Mouse (Mus musculus) adrenal gland, adult (tissue): ENCODE data around the gene Maml2.
A peak's percentile ranks its signal among the peaks of the same experiment; 100 is the strongest.

Source experiments
- DNase-seq, 2 experiments: peaks; one replicate each; pipeline ENCODE4 v3.0.0; 2022 to 2023; ENCODE audit warnings: low spot score in 1 of 2; ENCODE audit not compliant: inconsistent age in 2 of 2

Maml2 gene

DNA sequence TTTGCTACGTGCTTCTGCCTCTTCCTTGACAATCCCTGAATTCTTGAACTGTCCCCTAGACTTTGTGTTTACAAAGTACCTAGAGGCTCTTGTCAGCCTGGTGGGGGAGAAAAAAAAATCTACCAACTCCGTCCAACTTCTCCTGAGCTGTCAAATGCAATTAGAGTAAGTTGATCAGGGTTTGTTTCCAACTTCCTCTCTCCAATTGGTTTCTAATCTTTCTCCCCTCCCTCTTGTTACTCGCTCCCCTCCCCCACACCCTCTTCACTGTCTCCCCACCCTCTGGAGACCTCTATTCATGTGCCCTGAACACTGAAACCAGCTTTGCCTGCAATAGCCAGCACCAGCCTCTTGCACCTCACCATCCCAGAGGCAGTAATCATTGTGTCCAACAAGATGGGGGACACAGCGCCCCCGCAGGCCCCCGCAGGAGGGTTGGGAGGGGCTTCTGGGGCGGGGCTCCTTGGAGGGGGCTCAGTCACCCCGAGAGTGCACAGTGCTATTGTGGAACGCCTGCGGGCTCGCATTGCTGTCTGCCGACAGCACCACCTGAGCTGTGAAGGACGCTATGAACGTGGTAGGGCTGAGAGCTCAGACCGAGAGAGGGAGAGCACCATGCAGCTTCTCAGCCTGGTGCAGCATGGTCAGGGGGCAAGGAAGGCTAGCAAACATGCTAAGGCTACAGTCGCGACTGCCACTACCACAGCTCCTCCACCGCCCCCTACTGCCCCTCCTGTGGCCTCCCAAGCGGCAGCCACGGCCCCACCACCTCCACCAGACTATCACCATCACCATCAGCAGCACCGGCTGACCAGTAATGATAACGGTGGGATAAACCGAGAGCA lies at the start of gene Maml2:
Gene Maml2 (plus strand): TSS at position 290 of the 845 bp plus-strand sequence.
- DNase-seq, result peak; percentile 60 to 85

DNA sequence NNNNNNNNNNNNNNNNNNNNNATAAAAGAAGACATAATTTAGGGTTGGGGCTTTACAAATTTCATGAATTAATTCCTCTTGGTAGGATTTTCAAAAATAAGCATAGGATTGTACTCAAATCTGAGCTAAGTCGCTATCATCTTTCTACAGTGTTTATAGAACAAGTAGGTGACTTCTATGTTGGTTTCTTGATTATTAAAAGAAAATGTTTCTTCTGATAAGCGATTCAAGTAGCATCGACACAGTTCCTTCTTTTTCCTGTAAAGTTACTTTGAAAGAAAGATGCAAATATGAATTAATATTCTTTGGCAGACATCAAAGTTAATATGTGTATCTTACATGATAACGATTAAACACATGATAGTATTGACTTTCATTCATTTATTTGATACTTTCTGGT lies 49.7 kb upstream of the Maml2 start:
- DNase-seq, result no peak

DNA sequence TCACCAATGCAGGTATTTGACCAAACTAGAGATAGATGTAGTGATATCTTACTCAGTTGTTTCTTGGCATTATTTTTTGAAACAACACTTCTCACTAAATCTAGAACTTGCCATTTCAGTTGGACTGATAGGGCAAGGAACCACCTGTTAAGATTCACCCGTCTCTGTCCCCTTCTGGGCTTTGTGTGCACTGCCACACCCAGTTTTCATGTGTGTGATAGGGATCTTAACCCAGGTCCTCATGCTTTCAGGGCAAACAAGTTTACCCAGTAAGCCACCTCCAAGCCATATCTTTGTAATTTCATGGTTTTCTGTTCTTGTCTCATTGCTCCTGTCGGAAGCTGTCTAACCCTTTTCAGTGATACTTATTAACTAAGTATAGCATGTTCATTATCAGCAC lies 46.5 kb upstream of the Maml2 start:
- no peak for DNase-seq

DNA sequence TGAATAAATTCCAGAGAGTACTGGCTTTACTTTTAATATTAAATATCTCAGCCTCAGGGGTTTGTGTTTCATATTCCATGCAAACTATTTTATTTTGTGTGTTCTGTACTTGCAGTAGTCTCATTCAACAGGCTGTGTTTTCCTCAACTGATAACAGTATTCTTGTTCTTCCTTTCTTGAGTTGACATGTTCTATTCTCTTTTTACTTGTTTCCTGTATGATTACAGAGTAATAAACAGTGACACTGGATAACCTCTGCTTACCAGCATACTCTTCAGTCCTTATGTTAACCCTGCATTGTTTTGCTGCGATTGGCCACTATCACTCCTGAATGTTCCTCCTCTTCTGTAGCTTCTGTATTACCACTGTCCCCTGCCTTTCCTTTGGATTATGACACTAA lies 41.0 kb upstream of the Maml2 start:
- DNase-seq, result no peak

DNA sequence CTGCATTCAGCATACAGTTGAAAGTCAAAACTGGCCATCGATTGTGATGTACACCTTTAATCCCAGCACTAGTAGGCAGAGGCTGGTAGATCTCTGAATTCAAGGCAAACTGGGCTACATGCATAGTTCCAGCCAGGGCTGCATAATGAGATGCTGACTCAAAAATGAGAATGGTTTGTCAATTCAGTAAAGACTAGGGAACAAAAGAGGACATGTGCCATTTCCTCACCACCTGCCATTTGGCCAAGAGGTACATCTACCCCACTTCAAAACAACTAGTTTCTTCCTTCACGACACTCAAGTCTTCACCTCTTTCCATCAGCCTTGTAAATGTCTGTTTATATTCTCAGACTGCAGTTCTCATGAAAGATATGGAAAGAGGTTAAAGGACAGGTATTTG lies 39.6 kb upstream of the Maml2 start:
- no peak for DNase-seq

DNA sequence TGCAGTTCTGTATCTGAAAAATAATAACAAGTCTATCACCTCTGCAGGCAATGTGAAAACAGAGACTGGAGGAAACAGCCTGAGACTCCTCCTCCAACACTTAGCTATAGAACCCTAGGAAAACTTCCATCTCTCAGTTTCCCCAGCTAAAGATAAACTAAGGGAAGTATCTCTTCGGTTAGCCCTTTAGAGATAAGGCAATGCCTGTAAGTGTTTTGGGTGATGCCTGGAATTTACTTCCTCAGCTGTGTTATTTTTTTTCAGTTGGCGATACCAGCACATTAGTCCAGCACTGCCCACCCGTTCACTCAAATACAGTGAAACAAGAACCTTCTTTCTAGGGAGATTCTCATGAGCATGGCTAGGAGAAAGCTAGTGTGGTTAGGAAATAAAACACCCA lies 36.8 kb upstream of the Maml2 start:
- no peak for DNase-seq

DNA sequence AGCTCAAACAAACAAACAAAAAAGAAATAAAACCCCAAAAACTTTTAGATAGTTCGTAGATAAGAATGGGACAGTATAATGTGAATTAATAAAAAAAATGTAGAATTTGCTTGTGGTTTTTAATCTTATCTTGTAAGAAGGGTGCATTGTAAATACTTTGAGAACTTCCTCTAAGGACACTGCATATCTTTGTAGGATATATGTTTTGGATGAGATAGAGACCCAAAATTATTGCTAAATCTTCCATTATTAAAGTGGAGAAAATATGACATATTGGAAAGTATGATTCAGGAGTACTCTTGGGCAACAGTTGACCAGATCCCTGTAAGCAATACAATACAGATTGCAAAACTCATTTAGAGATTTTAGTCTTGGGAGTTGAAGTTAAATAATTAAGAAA lies 24.5 kb upstream of the Maml2 start:
- DNase-seq, result no peak

DNA sequence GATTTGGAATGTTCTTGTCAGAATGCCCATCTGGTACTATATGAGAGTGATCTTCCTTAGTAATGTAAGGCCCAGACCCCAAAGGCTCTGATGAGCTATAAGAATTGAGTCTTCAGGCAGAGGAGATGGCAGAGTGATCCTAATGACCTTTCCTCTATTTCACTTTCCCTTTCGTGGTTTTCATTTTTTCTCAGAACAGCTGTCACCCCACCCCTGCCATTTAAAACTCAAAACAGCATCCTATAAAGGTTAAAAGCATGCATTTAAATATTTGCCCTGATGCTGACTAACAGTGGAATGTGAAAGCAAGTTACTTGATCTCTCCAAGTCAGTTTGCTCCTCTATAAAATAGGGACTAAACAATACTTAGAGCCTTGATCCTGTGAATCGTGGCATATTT lies 10.3 kb upstream of the Maml2 start:
- DNase-seq, result no peak

DNA sequence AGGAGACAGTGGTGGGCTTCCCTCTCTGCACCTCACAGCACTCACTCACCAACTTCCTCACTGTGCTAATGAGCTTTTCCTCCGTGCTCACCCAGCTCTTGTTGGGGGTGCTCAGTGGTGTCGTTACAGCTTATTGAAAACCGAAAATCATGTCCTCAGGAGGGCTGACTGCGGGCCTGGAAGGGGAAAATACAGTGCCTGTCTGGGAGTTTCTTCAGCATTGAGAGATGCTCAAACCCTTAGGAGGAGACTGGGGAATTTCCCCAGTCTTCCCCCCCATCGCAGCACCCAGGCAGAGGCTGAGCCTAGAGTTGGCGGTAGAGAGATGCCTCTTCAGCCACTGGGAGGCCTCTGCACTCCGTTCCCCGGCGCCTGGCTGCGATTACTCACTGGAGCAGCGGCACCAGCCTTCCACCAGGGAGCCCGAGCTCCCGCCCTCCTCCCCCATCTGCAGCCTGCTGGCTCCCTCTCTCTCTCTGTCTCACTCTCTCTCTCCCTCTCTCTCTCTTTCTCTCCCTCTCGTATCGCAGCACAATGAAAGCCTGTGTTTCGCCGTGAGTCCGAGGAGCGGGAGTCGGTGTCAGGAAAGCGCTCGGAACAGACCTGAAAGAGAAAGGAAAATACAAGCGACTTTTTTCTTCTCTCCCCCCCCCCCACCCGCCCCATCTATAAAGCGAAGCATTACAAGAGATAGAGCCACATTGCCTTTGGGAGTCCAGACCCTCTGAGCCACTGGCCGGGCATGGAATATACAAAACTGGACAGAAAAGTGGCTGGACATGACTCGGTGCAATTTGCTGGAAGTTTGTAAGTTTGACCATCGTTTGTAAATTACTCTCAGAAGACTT lies 1.3 kb upstream of the Maml2 start:
- peak; percentile 92 to 96 for DNase-seq

DNA sequence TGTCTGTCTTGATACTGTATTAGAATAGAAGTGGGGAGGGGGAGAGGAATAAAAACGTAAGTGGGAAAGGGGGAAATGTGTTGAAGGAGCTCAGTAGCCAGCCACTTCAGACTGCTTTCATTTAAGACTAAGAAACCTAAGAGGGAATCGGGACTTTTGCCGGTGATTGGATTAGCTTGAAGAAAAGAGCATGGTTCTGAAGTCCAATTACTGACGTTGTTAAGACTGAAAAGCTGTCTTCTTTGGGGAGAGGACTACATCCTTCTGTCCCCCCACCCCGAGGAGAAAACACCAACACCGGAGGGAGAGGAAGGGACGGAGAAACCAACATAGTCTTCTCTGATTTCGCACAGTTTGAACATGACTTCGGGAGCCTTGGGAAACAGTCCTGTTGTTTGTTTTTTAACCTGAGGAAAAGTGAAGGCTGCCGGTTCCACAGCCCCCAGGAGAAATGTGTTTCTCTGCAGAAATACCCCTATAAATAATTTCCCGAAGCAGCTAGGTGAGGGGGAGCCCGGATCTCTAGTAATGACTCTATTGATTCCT lies 562 bp upstream of the Maml2 start:
- DNase-seq, result peak; percentile 13 to 84

DNA sequence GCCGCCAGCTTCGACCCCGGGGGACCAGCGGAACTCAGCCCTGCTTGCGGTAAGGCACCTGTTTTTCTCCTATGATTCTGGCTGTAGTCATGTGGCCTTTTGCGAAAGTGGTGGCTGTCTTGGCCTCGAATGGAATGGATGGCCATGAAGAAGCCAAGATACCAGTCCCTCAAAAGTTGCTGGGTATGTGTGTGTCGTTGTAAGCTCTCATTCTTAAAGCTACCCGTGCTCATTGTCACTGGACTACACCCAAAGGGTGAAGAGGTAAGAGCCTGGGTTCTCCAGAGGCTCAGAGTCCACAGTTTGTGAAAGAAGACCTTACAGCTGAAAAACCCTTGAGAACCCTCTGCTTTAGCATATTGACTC lies 739 bp downstream of the Maml2 start:
- no peak for DNase-seq

DNA sequence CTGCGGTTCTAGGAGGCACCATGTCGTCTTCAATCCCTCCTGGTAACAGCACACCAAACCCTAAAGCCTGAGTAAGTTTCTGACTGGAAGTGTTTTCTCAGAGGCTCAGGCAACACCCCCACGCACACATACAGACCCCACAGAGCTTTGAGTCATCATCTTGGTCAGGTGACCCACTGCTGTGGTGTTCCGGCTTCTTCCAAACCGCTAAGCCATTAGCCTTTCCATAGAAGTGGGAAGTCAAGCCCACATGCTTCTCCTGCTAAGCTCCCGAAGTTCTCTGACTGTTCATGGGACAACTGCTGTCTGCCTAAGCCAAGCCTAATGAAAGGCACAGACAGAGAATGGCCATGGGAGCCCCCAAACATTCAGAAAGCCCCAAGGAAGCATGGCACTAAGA lies 1.4 kb downstream of the Maml2 start:
- DNase-seq, result peak in 1 of 2 experiments; percentile 51

DNA sequence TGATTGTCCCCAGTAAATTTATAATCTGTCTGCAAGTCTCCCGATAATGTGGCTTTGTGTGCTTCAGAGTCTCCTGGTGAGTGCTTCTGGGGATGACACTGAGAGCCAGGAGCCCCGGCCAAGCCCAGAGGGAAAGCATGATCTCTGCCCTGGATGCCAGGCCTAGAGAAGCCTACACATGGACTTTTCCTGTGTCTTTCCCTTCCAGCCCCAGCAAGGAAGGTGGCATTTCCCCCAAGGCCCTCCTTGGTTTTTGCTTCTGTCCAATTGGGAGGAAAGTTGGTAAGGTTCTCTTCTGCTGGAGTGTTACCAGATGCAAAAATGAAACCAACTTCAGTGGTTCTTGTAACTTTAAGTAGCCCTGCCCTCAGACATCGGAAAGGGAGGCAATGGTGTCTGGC lies 2.3 kb downstream of the Maml2 start:
- peak in 1 of 2 experiments; percentile 71 for DNase-seq

DNA sequence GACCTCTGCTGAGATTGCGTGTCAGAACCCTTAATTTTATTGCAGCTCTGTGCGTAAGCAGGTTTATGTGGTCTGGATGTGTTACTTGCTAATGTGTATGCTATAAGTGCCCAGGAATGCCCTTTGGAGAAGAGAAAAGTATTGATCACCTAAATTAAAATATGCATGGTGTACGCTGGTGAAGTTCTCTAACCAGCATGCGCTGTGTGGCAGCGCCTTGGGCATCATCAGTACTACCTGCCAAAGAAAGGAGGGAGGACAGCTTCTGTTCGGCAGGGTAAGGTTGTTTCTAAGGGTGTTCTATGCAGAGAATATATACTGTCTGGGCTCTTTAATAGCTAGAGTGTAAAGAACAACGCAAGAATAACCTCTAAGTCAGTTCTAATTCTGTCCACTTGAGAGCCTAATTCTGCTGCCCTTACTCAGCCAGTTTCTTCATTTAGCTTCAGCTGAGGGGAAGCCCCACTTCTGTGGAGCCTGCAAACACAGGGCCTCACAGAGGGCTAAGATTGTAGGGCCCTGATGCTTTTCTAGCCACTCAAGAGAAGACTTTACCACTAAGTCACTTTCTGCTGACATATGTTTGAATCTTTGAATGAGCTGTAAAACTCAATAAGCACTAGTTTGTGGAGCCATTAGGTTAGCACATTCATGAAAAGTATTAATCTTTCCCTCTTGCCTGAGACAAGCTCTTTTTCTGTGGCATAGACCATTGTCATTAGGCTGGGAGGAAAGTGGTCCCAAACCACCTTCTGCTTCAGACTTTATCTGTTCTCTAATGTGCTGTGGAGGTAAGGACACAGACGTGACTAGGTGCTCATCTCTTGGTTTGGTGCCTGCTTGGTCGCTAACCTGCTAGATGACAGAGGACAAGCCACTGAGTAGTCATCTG lies 3.4 kb downstream of the Maml2 start:
- no peak for DNase-seq

DNA sequence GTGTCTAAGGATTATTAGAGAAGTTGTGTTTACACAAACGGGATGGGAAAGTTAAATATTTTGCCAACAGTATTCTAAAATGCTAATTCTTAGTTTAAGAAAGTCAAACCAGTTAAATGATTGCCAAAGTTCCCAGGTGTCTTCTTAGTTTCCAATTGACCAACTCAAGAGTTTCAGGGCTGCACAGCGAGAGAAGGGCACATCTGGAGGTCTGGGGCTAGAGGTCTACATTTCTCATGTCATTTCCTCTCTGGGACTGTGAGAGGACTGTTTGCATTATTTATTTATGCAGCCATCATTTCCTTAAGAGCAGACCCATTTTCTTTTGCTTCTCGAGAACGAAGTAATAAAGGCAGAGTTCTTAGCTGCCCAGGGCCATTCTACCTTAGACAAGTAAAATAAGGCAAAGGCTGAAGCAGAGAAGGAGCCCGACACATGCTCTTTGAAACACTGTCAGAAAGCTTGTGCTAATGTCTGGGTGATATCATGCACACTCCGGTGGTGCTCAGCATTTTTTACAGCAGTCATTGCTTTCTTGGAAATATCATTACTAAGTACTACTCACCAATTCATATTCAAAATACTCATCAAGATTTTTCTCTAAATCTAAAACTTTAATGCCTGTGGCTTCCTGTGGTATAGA lies 4.5 kb downstream of the Maml2 start:
- DNase-seq, result no peak

DNA sequence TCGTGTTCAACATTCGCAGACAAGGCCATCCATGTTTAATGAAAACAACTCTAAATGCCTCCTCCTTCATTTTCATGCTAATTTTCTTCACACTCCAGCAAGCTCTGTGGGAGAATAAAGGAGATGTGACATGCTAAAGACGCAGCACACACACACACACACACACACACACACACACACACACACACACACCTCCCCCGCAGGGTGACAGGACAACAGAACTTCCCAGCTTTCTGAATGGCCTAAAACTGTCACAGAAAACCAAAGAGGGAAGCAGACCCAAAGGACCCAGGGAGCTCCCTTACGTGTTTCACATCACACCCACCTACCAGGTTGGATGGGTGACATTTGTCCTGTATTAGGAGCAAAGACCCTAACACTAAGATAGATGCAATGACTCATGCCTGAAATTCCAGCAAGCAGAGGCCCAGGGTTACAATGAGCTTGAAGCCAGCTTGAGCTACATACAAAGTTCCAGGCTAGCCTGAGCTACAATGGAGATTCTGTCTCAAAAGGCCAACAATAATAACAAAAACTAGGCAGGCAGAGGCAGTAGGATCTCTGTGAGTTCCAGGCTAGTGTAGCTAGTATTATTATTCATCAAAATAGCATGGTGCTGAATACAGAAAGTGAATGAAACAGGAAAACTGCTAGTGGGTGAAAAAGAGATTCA lies 5.5 kb downstream of the Maml2 start:
- DNase-seq, result peak in 1 of 2 experiments; percentile 38

DNA sequence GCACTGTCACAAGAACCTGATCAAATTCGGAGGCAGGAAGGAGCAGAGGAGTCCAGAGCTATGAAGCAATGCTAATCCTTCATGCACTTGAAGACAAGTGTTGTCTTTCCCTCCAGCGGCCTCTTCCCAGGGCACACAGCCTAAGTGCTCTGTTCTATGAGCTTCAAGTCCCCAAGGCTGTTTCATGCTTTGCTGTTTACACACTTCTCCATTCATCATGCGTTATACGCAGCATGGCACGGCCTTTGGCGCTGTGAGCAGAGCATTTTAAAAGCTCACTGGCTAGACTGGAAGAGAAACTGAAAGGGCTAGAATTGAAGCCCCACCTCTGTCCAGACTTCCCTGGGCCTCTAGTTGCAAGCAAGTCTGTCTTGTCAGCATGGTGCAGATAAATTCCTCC lies 6.2 kb downstream of the Maml2 start:
- DNase-seq, result peak; percentile 69 to 90

DNA sequence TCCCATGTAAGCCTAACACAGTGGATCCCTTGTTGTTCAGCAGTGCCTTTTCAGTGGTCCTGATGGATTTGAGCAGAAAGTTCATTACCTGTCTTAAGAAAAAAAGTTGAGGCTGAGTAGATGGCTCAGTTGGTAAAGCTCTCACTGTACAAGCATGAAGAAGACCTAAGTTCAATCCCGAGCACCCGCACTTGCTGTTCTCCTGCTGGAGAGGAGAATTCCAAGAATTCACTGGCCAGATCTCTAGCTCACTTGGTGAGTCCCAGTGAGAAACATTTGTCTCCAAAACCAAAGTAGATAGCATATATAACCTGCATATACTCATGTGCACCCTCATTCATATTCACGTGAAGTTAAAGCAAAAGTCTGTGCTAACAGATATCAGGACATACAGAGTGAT lies 8.7 kb downstream of the Maml2 start:
- DNase-seq, result no peak

DNA sequence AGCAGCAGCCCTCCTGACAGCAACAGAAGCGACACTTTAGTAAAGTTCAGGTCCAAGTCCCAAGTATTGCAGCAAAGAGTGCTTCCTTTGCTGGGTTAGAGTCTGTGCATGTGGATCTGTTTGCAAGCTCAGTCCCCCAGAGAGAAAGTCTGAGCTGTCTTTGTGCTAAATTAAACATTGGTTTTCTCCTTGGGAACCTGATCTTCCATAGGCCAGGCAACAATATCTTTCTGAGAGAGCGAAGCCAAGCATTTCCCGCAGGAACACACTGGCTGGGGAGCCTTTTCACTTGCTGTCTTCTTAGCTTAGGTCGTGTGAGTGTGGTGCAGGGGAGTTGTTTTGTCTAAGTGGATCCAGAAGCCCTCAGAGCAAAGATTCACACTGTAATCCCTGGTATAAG lies 9.5 kb downstream of the Maml2 start:
- DNase-seq, result no peak

DNA sequence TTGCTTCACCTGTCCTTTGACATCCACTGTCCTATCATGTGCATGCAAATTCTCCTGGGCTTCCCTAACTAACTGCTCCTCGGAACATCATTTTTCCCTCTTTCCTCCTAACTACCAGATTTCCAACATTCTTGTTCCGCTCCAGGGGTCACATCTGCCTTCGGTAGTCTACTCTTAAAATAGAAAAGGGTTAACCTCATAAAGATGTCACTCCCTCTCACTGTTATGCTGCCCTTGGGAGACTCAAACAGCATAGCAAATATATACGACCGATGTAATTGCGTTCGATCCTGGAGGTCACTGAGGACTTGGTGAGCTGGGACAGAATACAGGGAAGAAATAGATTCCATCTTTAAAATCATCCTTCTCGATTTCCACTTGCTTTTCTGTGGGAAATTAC lies 11.0 kb downstream of the Maml2 start:
- no peak for DNase-seq
